Mouse (Mus musculus) ovary, postnatal 10 days (tissue): ENCODE measurements around the gene Adgrg1.
A peak's percentile ranks its signal among the peaks of the same experiment; 100 is the strongest.

ENCODE experiments used
- DNase-seq: peaks from one replicate; pipeline ENCODE4 v3.0.0; 2022; ENCODE audit warnings: low spot score

The Adgrg1 gene

GRCm38 (mm10) chr8:94974467-94975165 lies at the start of gene Adgrg1:
Adgrg1 (plus strand) TSS chr8:94974751.
- no peak for DNase-seq

- DNase-seq, result no peak
Measured at GRCm38 (mm10) chr8:94928227-94928626, 46.3 kb upstream of the Adgrg1 start.

- DNase-seq, result no peak
Measured at GRCm38 (mm10) chr8:94933918-94934317, 40.6 kb upstream of the Adgrg1 start.

GRCm38 (mm10) chr8:94935172-94935571 lies 39.4 kb upstream of the Adgrg1 start:
- no peak for DNase-seq

GRCm38 (mm10) chr8:94942566-94942965 lies 32.0 kb upstream of the Adgrg1 start:
- DNase-seq, result no peak

- DNase-seq, result no peak
Measured at GRCm38 (mm10) chr8:94945185-94945584, 29.4 kb upstream of the Adgrg1 start.

- DNase-seq, result no peak
Measured at GRCm38 (mm10) chr8:94948421-94948820, 26.1 kb upstream of the Adgrg1 start.

GRCm38 (mm10) chr8:94949010-94949409 lies 25.5 kb upstream of the Adgrg1 start:
- no peak for DNase-seq

- DNase-seq, result peak; percentile 48
Measured at GRCm38 (mm10) chr8:94950046-94950445, 24.5 kb upstream of the Adgrg1 start.

GRCm38 (mm10) chr8:94950458-94950857 lies 24.1 kb upstream of the Adgrg1 start:
- no peak for DNase-seq

- DNase-seq, result no peak
Measured at GRCm38 (mm10) chr8:94952086-94952485, 22.5 kb upstream of the Adgrg1 start.

GRCm38 (mm10) chr8:94953624-94954367 lies 20.8 kb upstream of the Adgrg1 start:
- no peak for DNase-seq

GRCm38 (mm10) chr8:94954368-94954737 lies 20.2 kb upstream of the Adgrg1 start:
- DNase-seq, result no peak

GRCm38 (mm10) chr8:94954921-94955758 lies 19.4 kb upstream of the Adgrg1 start:
- DNase-seq, result no peak

- DNase-seq, result no peak
Measured at GRCm38 (mm10) chr8:94956078-94956574, 18.4 kb upstream of the Adgrg1 start.

- no peak for DNase-seq
Measured at GRCm38 (mm10) chr8:94962201-94962600, 12.3 kb upstream of the Adgrg1 start.

GRCm38 (mm10) chr8:94964828-94965227 lies 9.7 kb upstream of the Adgrg1 start:
- DNase-seq, result no peak

- no peak for DNase-seq
Measured at GRCm38 (mm10) chr8:94966578-94966977, 8.0 kb upstream of the Adgrg1 start.

GRCm38 (mm10) chr8:94967071-94967470 lies 7.5 kb upstream of the Adgrg1 start:
- no peak for DNase-seq

- DNase-seq, result no peak
Measured at GRCm38 (mm10) chr8:94967554-94967953, 7.0 kb upstream of the Adgrg1 start.

GRCm38 (mm10) chr8:94973270-94973669 lies 1.3 kb upstream of the Adgrg1 start:
- no peak for DNase-seq

GRCm38 (mm10) chr8:94973786-94974185 lies 765 bp upstream of the Adgrg1 start:
- DNase-seq, result no peak
